Mouse (Mus musculus) embryonic fibroblast, embryonic 13.5 days (primary cell): Measurements from ENCODE around the gene Vil1. TPM values are rescaled to one million over a fixed set of nuclear protein-coding genes. Genes with fewer than 3 reads are reported as not detected.
A peak's percentile ranks its signal among the peaks of the same experiment; 100 is the strongest.

Experiments used
- H3K27ac ChIP-seq: 2 replicates; pipeline ENCODE4 v1.5.1; 2012; ENCODE audit warnings: low read length, control low read depth, inconsistent platforms; ENCODE audit not compliant: insufficient read depth
- H3K4me1 ChIP-seq: 2 replicates; pipeline ENCODE4 v1.6.1; 2011; ENCODE audit warnings: low read length; ENCODE audit not compliant: control insufficient read depth, insufficient read depth
- H3K4me3 ChIP-seq: 2 replicates; pipeline ENCODE4 v1.5.1; 2011; ENCODE audit warnings: mild to moderate bottlenecking, control low read depth, low read length; ENCODE audit not compliant: insufficient read depth
- CTCF ChIP-seq: IDR thresholded peaks from 2 replicates; pipeline ENCODE4 v1.5.1; 2011; ENCODE audit warnings: mild to moderate bottlenecking, control low read depth, low read length, moderate library complexity, borderline replicate concordance; ENCODE audit not compliant: insufficient read depth
- POLR2A ChIP-seq: IDR thresholded peaks from 2 replicates; pipeline ENCODE4 v1.6.1; 2011; ENCODE audit warnings: low read depth, mild to moderate bottlenecking, control low read depth, low read length, moderate library complexity
- polyA plus RNA-seq: library from polyadenylated mRNA; stranded (reverse); fragments of >200 nt; gene quantifications from 2 replicates; pipeline ENCODE4 v1.2.4, GENCODE M21; 2011; ENCODE audit warnings: low read depth; ENCODE audit not compliant: missing spikeins, insufficient read length

The Vil1 gene
- polyA plus RNA-seq, 1 experiment = not detected

DNA sequence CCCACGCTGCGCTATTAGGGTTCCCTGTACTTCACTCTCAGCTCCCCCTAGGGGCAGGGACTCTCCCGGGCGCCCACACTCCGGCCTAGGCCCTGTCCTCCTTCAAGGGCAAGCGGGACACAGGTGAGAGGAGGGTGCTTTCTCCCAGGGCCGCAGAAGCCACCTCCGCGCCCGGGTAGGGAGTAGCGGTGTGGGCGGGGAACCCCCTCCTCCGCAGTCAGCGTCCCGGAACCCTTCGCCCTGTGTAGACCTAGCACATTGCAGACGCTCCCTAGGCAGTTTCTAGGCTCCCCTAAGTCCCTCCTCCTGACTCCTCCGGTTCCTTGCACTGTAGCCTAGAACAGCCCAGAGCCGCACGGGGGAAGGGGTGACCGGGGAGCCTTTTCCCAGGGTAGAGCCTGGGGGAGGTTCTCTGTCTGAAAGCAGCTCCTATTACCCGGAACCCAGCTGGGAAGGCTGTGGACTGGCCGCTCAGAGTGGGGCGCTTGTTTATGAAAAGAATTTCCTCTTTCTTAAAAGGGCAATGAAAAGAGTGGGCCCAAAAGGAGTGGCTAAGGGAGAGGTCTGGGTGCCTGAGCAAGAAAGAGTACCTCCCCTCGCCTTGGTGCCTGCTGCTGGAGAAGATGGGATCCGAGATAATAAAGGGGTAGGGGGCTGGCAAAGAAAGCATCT lies 22.3 kb upstream of the Vil1 start:
- peak overlapping the region; percentile 96 for H3K27ac ChIP-seq
- TF ChIP-seq CTCF (no peak), POLR2A (peak; percentile 49; the same call in 1 of the 2 replicates)
- H3K4me1 ChIP-seq = no peaks in the 10 kb centered on the region
- peak overlapping the region; percentile 41 for H3K4me3 ChIP-seq

DNA sequence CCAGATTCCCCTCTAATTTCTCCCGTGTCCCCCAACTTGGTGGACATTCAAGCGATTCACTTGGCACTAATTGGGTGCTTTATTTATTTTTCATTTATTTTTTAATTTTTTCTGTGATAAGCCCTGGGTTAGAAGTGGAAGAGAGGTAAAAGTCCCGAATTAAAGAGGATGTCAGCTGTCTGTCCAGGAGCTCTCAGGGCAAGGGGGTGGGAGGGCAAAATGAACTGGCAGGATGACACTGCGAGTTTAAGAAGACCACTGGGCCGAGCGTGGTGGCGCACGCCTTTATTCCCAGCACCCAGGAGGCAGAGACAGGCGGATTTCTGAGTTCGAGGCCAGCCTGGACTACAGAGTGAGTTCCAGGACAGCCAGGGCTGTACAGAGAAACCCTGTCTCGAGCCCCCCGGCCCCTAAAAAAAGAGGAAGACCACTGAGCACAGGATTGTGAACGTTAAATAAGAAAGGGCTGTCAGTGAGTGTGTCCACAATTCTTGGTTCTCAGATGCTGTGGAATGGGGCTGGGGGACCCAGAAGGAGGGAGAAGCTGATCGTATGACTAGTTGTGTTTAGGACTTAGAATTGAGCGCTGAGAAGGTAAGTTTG lies 21.7 kb upstream of the Vil1 start:
- Histone ChIP-seq H3K27ac (peak overlapping the region; percentile 96), H3K4me3 (peak overlapping the region; percentile 41; the same call in 1 of the 2 replicates), H3K4me1 (no peaks in the 10 kb centered on the region)
- TF ChIP-seq POLR2A (no peak), CTCF (no peak)

DNA sequence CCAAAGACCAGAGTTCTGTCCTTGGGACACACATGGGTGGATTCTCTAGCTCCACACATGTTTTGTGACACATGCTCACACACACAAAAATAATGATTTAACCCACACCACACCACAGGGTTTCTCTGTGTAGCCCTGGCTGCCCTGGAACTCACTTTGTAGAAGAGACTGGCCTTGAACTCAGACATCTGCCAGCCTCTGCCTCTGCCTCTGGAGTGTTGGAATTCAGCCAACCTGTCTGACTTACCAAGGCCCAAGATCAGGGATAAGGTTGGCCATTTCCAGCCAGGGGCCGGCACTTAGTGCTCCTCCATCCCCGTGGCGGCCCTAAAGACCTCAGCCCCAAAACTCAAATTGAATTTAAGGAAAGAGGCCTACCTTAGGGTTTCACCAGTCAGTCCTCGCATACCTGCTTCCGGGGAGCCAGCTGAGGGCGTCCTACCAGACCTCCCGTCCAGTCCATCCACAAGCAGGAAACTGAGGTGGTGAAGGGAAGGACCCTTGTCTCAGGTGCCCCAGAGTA lies 20.7 kb upstream of the Vil1 start:
- TF ChIP-seq CTCF (no peak), POLR2A (no peak)
- H3K4me1 ChIP-seq = 0 out of 2 replicates have a peak, but pooled peaks cover 3% of the 10 kb centered on the region
- H3K4me3 ChIP-seq = no peak overlapping the region
- no peak overlapping the region for H3K27ac ChIP-seq

DNA sequence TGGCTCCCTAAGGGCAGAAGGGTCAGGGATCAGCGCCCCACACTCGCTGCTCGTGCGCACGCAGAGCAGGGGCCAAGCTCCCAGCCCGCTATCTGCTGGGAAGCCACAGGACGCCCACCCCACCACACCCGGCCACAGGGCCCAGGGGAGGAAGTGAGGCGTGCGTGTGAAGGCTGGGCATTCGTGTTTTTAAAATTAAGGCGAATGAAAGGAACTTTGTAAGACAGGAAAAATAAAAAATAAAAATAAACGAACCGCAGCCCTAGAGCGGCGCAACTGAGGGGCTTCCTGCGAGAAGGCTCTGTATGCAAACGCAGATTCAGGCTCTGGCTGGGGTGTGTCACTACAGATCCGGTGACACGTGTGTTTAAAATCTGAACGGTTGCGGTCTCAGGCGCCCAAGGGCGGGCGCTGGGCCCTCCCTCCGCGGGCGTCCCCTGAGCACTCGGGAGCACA lies 19.3 kb upstream of the Vil1 start:
- H3K4me1 ChIP-seq = 0 out of 2 replicates have a peak, but pooled peaks cover 3% of the 10 kb centered on the region
- H3K4me3 ChIP-seq = no peak overlapping the region
- H3K27ac ChIP-seq = peak overlapping the region; percentile 49
- TF ChIP-seq POLR2A (peak; percentile 53; the same call in 1 of the 2 replicates), CTCF (no peak)

DNA sequence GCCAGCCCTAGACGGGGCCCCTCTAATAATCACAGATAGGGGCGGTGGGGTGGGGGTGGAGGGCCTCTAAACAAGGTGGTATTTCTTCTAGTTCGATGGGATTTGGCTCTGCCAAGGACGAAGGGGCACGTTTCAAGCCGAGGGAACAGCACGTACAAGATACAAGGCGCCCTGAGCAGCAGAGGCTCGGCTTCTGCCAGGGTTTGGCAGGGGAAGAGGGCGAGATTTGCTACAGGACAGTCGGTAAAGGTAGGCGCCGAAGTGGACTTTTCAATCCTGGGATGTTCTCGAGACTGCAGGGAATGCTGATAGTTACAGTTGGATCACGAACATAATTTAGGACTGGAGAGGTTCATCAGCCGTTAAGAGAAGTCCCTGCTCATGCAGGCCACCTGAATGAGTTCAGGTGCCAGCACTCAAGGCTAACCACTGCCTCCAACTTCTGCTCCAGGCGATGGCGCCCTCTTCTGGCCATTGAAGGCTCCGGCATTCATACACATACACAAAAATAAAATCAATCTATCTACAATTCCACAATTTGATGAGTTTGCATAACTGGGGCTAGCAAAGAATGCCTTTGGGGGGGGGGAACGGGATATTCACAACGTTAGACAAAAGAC lies 18.8 kb upstream of the Vil1 start:
- H3K4me3 ChIP-seq = peak overlapping the region; percentile 12; the same call in 1 of the 2 replicates
- TF ChIP-seq CTCF (peak; percentile 63; the same call in 1 of the 2 replicates), POLR2A (no peak)
- peak overlapping the region; percentile 70 for H3K27ac ChIP-seq
- H3K4me1 ChIP-seq = 0 out of 2 replicates have a peak, but pooled peaks cover 3% of the 10 kb centered on the region

DNA sequence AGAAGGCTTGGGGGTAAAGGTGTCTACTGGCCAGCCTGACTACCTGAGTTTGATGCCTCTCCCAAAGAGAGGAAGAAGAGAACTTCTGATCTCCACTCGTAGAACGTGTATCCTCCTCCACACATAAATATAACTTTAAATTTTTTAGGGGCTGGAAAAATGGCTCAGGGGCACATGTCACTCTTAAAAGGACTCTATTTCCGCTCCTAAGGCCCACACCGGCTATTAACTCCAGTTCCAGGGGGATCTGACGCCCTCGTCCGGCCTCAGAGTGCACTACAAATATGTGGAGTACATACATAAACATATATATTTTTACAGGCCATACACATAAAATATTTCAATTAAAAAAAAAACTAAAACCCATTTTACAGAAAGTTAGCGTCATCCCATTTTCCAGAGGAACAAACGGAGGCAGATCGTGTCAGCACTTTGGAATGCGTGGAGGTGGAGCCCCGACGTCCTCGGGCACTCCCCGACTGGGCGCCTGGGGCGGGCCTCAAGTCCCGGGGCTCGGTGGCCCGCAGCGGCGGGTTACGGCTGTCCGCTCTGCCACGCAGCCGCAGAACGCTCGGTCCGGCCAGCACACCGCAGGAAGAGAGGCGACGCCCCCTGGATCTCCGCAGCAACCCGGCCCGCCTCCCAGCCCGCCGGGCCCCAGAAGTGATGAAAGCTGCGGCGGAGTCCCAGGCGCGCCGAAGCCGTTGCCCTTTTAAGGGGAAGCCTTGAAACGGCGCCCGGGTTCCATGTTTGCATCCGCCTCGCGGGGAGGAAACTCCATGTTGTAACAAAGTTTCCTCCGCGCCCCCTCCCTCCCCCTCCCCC lies 18.0 kb upstream of the Vil1 start, which contains the start of gene Ctdsp1:
Gene Ctdsp1, plus strand, starts transcription at position 586 of the 825 bp plus-strand sequence.
- H3K4me1 ChIP-seq = 0 out of 2 replicates have a peak, but pooled peaks cover 3% of the 10 kb centered on the region
- H3K4me3 ChIP-seq = peak within 1 kb of the TSS; percentile 67
- peak; percentile 58 for TF ChIP-seq POLR2A
- no peak for TF ChIP-seq CTCF
- H3K27ac ChIP-seq = peak within 1 kb of the TSS; percentile 83

DNA sequence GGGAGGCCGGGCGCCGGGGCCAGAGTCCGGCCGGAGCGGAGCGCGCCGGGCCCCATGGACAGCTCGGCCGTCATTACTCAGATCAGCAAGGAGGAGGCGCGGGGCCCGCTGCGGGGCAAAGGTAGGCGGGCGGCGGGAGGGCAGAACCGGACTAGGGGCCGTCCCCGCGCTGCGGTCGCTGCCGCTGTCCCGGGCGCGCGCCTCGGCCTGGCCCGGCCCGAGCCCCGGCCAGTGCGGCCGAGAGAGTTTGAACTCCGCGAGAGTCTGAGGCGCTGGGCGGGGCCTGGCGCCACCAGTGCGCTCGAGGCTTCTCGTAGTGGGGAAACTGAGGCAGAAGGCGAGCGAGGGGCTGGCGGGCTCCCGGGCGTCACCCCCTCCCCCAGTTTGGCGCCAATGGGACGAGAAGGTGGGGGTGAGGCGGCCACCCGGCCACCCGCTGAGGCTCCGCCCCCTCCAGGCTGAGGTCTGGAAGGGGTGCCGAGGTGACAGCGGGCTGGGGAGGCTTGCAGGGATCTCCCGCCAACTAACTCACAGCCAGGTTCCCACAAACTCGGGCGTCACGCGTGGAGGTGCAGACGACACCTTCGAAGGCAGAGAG lies 17.2 kb upstream of the Vil1 start:
- Histone ChIP-seq H3K27ac (peak overlapping the region; percentile 83), H3K4me1 (0 out of 2 replicates have a peak, but pooled peaks cover 3% of the 10 kb centered on the region), H3K4me3 (peak overlapping the region; percentile 67)
- TF ChIP-seq CTCF (no peak), POLR2A (0 out of 2 replicates have a peak, but pooled peaks have one; percentile 45)

DNA sequence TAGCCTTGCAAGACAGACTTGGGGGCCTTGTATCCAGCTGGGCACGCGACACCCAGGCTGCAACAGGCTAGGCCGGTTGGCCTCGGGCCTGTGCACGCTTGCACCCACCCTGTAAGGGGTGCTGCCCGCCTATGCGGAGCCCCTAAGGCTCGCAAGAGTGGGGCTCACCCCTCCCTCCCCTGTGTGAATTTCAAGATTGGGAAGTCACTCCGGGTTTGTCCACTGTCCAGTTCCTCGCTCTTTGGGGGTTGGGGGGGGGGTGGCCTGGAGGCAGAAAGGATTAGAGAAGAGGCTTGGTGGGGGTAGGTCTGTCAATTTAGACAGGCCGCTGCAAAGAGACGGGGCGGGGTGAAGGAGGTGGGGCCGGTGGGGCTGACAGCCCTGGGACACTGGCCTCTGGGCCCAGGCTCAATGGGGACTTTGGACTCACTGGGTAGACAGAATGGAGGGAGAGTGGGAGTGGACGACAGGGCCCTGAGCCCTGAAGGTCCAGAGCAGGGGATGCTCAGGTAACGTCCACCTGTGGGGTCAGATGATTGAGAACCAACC lies 16.7 kb upstream of the Vil1 start:
- peak overlapping the region; percentile 83 for H3K27ac ChIP-seq
- 0 out of 2 replicates have a peak, but pooled peaks cover 3% of the 10 kb centered on the region for H3K4me1 ChIP-seq
- peak overlapping the region; percentile 67 for H3K4me3 ChIP-seq
- no peak for TF ChIP-seq POLR2A
- TF ChIP-seq CTCF = no peak

DNA sequence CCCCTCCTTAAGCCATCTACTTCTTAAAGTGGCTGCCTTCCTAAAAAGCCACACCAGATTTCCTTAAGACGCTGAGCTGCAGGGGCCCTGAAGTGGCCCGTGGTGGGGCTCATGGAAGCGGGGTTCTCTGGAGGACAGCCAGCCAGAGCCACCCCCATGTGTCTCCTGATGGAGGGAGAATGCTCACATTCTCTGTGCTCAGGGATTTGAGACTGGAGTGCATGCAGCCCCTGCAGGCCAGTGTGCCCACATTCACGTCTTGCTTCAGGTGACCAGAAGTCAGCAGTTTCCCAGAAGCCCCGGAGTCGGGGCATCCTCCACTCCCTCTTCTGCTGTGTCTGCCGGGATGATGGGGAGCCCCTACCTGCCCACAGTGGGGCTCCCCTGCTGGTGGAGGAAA lies 16.2 kb upstream of the Vil1 start:
- 0 out of 2 replicates have a peak overlapping the region, but pooled peaks have one; percentile 23 for H3K27ac ChIP-seq
- 0 out of 2 replicates have a peak, but pooled peaks cover 3% of the 10 kb centered on the region for H3K4me1 ChIP-seq
- TF ChIP-seq CTCF = no peak
- TF ChIP-seq POLR2A = no peak
- peak overlapping the region; percentile 67 for H3K4me3 ChIP-seq
